Mouse (Mus musculus): ENCODE measurements around the gene Snx8. TPM values are rescaled to one million over a fixed set of nuclear protein-coding genes. Genes with fewer than 3 reads are reported as not detected.
"Not testable (repeated sequence)": the region's sequence is repeated elsewhere in the genome, so short reads cannot be mapped to it uniquely, and the experiment has no call there.

Snx8 gene
- polyA plus RNA-seq, 1 experiment: 30.3 TPM

- DNase-seq (ENCODE audit: low read depth): no peak
- no peak for TF ChIP-seq CTCF (IDR thresholded peaks at IDR 0.05; ENCODE audit: borderline replicate concordance, extremely low read depth, insufficient read depth, insufficient read length)
- no peak for TF ChIP-seq POLR2A (IDR thresholded peaks at IDR 0.05; ENCODE audit: borderline replicate concordance, extremely low read depth, insufficient read depth, insufficient read length, poor library complexity, severe bottlenecking)
Measured at GRCm38 (mm10) chr5:140382688-140383087, 6.4 kb downstream of the Snx8 start.

- no peak for TF ChIP-seq CTCF (IDR thresholded peaks at IDR 0.05; ENCODE audit: borderline replicate concordance, extremely low read depth, insufficient read depth, insufficient read length)
- no peak for TF ChIP-seq POLR2A (IDR thresholded peaks at IDR 0.05; ENCODE audit: borderline replicate concordance, extremely low read depth, insufficient read depth, insufficient read length, poor library complexity, severe bottlenecking)
- DNase-seq (ENCODE audit: low read depth): no peak
Measured at GRCm38 (mm10) chr5:140381156-140381555, 7.9 kb downstream of the Snx8 start.

- no peak for TF ChIP-seq CTCF (IDR thresholded peaks at IDR 0.05; ENCODE audit: borderline replicate concordance, extremely low read depth, insufficient read depth, insufficient read length)
- no peak for TF ChIP-seq POLR2A (IDR thresholded peaks at IDR 0.05; ENCODE audit: borderline replicate concordance, extremely low read depth, insufficient read depth, insufficient read length, poor library complexity, severe bottlenecking)
- no peak for DNase-seq (ENCODE audit: low read depth)
Measured at GRCm38 (mm10) chr5:140379299-140379698, 9.8 kb downstream of the Snx8 start.

GRCm38 (mm10) chr5:140378121-140378853 is 10.8 kb downstream of the Snx8 start:
- DNase-seq (ENCODE audit: low read depth): no peak
- TF ChIP-seq POLR2A (IDR thresholded peaks at IDR 0.05; ENCODE audit: borderline replicate concordance, extremely low read depth, insufficient read depth, insufficient read length, poor library complexity, severe bottlenecking) (no peak), CTCF (IDR thresholded peaks at IDR 0.05; ENCODE audit: borderline replicate concordance, extremely low read depth, insufficient read depth, insufficient read length) (no peak)

GRCm38 (mm10) chr5:140375249-140375829 is 13.7 kb downstream of the Snx8 start:
- TF ChIP-seq POLR2A (IDR thresholded peaks at IDR 0.05; ENCODE audit: borderline replicate concordance, extremely low read depth, insufficient read depth, insufficient read length, poor library complexity, severe bottlenecking) (no peak), CTCF (IDR thresholded peaks at IDR 0.05; ENCODE audit: borderline replicate concordance, extremely low read depth, insufficient read depth, insufficient read length) (no peak)

GRCm38 (mm10) chr5:140374226-140374625 is 14.8 kb downstream of the Snx8 start:
- DNase-seq (ENCODE audit: low read depth): peak; percentile 55
- TF ChIP-seq POLR2A (IDR thresholded peaks at IDR 0.05; ENCODE audit: borderline replicate concordance, extremely low read depth, insufficient read depth, insufficient read length, poor library complexity, severe bottlenecking): no peak
- TF ChIP-seq CTCF (IDR thresholded peaks at IDR 0.05; ENCODE audit: borderline replicate concordance, extremely low read depth, insufficient read depth, insufficient read length): no peak

More at GRCm38 (mm10) chr5:140375249-140375829, 13.7 kb downstream of the Snx8 start:
- DNase-seq (ENCODE audit: low read depth): no peak

GRCm38 (mm10) chr5:140373711-140374110 is 15.4 kb downstream of the Snx8 start:
- TF ChIP-seq POLR2A (IDR thresholded peaks at IDR 0.05; ENCODE audit: borderline replicate concordance, extremely low read depth, insufficient read depth, insufficient read length, poor library complexity, severe bottlenecking) (no peak), CTCF (IDR thresholded peaks at IDR 0.05; ENCODE audit: borderline replicate concordance, extremely low read depth, insufficient read depth, insufficient read length) (no peak)

GRCm38 (mm10) chr5:140371671-140372070 is 17.4 kb downstream of the Snx8 start:
- TF ChIP-seq POLR2A (IDR thresholded peaks at IDR 0.05; ENCODE audit: borderline replicate concordance, extremely low read depth, insufficient read depth, insufficient read length, poor library complexity, severe bottlenecking) (no peak), CTCF (IDR thresholded peaks at IDR 0.05; ENCODE audit: borderline replicate concordance, extremely low read depth, insufficient read depth, insufficient read length) (no peak)
- DNase-seq (ENCODE audit: low read depth): peak; percentile 66

More at GRCm38 (mm10) chr5:140373711-140374110, 15.4 kb downstream of the Snx8 start:
- DNase-seq (ENCODE audit: low read depth): no peak

- no peak for TF ChIP-seq POLR2A (IDR thresholded peaks at IDR 0.05; ENCODE audit: borderline replicate concordance, extremely low read depth, insufficient read depth, insufficient read length, poor library complexity, severe bottlenecking)
- no peak for TF ChIP-seq CTCF (IDR thresholded peaks at IDR 0.05; ENCODE audit: borderline replicate concordance, extremely low read depth, insufficient read depth, insufficient read length)
- no peak for DNase-seq (ENCODE audit: low read depth)
Measured at GRCm38 (mm10) chr5:140370446-140371254, 18.4 kb downstream of the Snx8 start.

GRCm38 (mm10) chr5:140369466-140369865 is 19.6 kb downstream of the Snx8 start:
- TF ChIP-seq CTCF (IDR thresholded peaks at IDR 0.05; ENCODE audit: borderline replicate concordance, extremely low read depth, insufficient read depth, insufficient read length) (no peak), POLR2A (IDR thresholded peaks at IDR 0.05; ENCODE audit: borderline replicate concordance, extremely low read depth, insufficient read depth, insufficient read length, poor library complexity, severe bottlenecking) (no peak)
- DNase-seq (ENCODE audit: low read depth): no peak

GRCm38 (mm10) chr5:140368926-140369325 is 20.1 kb downstream of the Snx8 start:
- no peak for TF ChIP-seq POLR2A (IDR thresholded peaks at IDR 0.05; ENCODE audit: borderline replicate concordance, extremely low read depth, insufficient read depth, insufficient read length, poor library complexity, severe bottlenecking)
- no peak for TF ChIP-seq CTCF (IDR thresholded peaks at IDR 0.05; ENCODE audit: borderline replicate concordance, extremely low read depth, insufficient read depth, insufficient read length)
- DNase-seq (ENCODE audit: low read depth): no peak

- DNase-seq (ENCODE audit: low read depth): not testable (repeated sequence)
Measured at GRCm38 (mm10) chr5:140368126-140368525, 20.9 kb downstream of the Snx8 start.
